Mouse (Mus musculus) neutrophil, adult 65 days (primary cell): ENCODE data around the gene Trpm4. TPM values are rescaled to one million over a fixed set of nuclear protein-coding genes. Genes with fewer than 3 reads are reported as not detected.

Experiments used
- total RNA-seq: library from RNA; stranded (reverse); gene quantifications from 2 replicates; pipeline ENCODE4 v1.2.4, GENCODE M21; 2023

Gene Trpm4
- 3.6 and 5.2 TPM in 2 replicates for total RNA-seq

GRCm38 (mm10) chr7:45333431-45333982 lies at the start of gene Trpm4:
TSS of gene Trpm4 (minus strand) at chr7:45333780.

GRCm38 (mm10) chr7:45370475-45371311 lies 37.1 kb upstream of the Trpm4 start, which contains the start of gene Lin7b:
TSS of gene Lin7b (minus strand) at chr7:45370583.

GRCm38 (mm10) chr7:45366652-45367019 lies 33.1 kb upstream of the Trpm4 start, which contains the start of gene Ppfia3:
TSS of gene Ppfia3 (minus strand) at chr7:45367019.

GRCm38 (mm10) chr7:45335056-45335455 lies 1.5 kb upstream of the Trpm4 start, which contains the start of gene Hrc:
TSS of gene Hrc (plus strand) at chr7:45335290.

GRCm38 (mm10) chr7:45277136-45277760 lies 56.3 kb downstream of the Trpm4 start, which contains the start of gene Slc6a21:
TSS of gene Slc6a21 (plus strand) at chr7:45277513.

Other genes with a start within 250 kb of the Trpm4 start
- gene Rcn3, start 241.6 kb downstream of the Trpm4 start, total RNA-seq: 2.6 and 3.0 TPM in 2 replicates
- gene Fcgrt, start 229.9 kb downstream of the Trpm4 start, total RNA-seq: 11.5 and 11.6 TPM in 2 replicates
- 561 and 713 TPM in 2 replicates for gene Rps11, start 209.3 kb downstream of the Trpm4 start, total RNA-seq
- 790 and 900 TPM in 2 replicates for gene Rpl13a, start 205.0 kb downstream of the Trpm4 start, total RNA-seq
- gene Gm45713, start 197.5 kb downstream of the Trpm4 start, total RNA-seq: not detected in 2 replicates
- gene Flt3l, start 197.3 kb downstream of the Trpm4 start, total RNA-seq: 22.0 and 23.2 TPM in 2 replicates
- 41.1 and 44.5 TPM in 2 replicates for gene Pih1d1, start 179.5 kb downstream of the Trpm4 start, total RNA-seq
- 77.5 and 91.9 TPM in 2 replicates for gene Aldh16a1, start 179.2 kb downstream of the Trpm4 start, total RNA-seq
- gene Slc17a7, start 169.8 kb downstream of the Trpm4 start, total RNA-seq: 0.23 TPM in 1 of 2 replicates, not detected in the other
- gene Gfy, start 154.2 kb downstream of the Trpm4 start, total RNA-seq: not detected in 2 replicates
- not detected in 2 replicates for gene Pth2, start 152.8 kb downstream of the Trpm4 start, total RNA-seq
- gene Ccdc155, start 128.9 kb downstream of the Trpm4 start, total RNA-seq: not detected in 2 replicates
- gene Dkkl1, start 121.6 kb downstream of the Trpm4 start, total RNA-seq: not detected in 2 replicates
- gene Tead2, start 118.0 kb downstream of the Trpm4 start, total RNA-seq: not detected in 2 replicates
- gene Cd37, start 94.7 kb downstream of the Trpm4 start, total RNA-seq: 347 and 367 TPM in 2 replicates
- gene Slc6a16, start 92.7 kb downstream of the Trpm4 start, total RNA-seq: 1.2 and 1.3 TPM in 2 replicates
- not detected in 2 replicates for gene Slc6a21, start 56.3 kb downstream of the Trpm4 start, total RNA-seq
- not detected in 2 replicates for gene Hrc, start 1.5 kb upstream of the Trpm4 start, total RNA-seq
- 0.09 TPM in 1 of 2 replicates, not detected in the other for gene Ppfia3, start 33.2 kb upstream of the Trpm4 start, total RNA-seq
- gene Lin7b, start 36.8 kb upstream of the Trpm4 start, total RNA-seq: 2.5 TPM in 1 of 2 replicates, not detected in the other
- 255 and 367 TPM in 2 replicates for gene Snrnp70, start 62.0 kb upstream of the Trpm4 start, total RNA-seq
- gene Kcna7, start 71.9 kb upstream of the Trpm4 start, total RNA-seq: not detected in 2 replicates
- not detected in 2 replicates for gene Ntf5, start 79.9 kb upstream of the Trpm4 start, total RNA-seq
- not detected in 2 replicates for gene Lhb, start 87.0 kb upstream of the Trpm4 start, total RNA-seq
- 53.5 and 56.5 TPM in 2 replicates for gene Gys1, start 101.1 kb upstream of the Trpm4 start, total RNA-seq
- gene Ruvbl2, start 104.3 kb upstream of the Trpm4 start, total RNA-seq: 22.0 and 31.6 TPM in 2 replicates
- 1,156 and 1,320 TPM in 2 replicates for gene Ftl1, start 126.1 kb upstream of the Trpm4 start, total RNA-seq
- 37.2 and 40.7 TPM in 2 replicates for gene Bax, start 133.1 kb upstream of the Trpm4 start, total RNA-seq
- not detected in 2 replicates for gene Tulp2, start 148.1 kb upstream of the Trpm4 start, total RNA-seq
- 0.98 and 1.7 TPM in 2 replicates for gene Gm45808, start 153.0 kb upstream of the Trpm4 start, total RNA-seq
- 3.7 and 5.4 TPM in 2 replicates for gene Dhdh, start 155.0 kb upstream of the Trpm4 start, total RNA-seq
- gene Nucb1, start 176.6 kb upstream of the Trpm4 start, total RNA-seq: 90.7 and 109 TPM in 2 replicates
- gene Ppp1r15a, start 192.5 kb upstream of the Trpm4 start, total RNA-seq: 126 and 199 TPM in 2 replicates
- not detected in 2 replicates for gene Plekha4, start 192.6 kb upstream of the Trpm4 start, total RNA-seq
- gene Hsd17b14, start 221.1 kb upstream of the Trpm4 start, total RNA-seq: 0.95 TPM in 1 of 2 replicates, not detected in the other
- 24.0 and 34.0 TPM in 2 replicates for gene Bcat2, start 236.4 kb upstream of the Trpm4 start, total RNA-seq